Mouse (Mus musculus) monocyte, adult 2 months (primary cell): ENCODE data around the gene Mbnl1.
"Not testable (repeated sequence)": the region's sequence is repeated elsewhere in the genome, so short reads cannot be mapped to it uniquely, and the experiment has no call there.

Experiments
- DNase-seq, 2 experiments: peaks; one replicate each; pipeline ENCODE4 v3.0.0; 2022; ENCODE audit warnings: low spot score in 2 of 2, low read depth in 1 of 2

The Mbnl1 gene

DNA sequence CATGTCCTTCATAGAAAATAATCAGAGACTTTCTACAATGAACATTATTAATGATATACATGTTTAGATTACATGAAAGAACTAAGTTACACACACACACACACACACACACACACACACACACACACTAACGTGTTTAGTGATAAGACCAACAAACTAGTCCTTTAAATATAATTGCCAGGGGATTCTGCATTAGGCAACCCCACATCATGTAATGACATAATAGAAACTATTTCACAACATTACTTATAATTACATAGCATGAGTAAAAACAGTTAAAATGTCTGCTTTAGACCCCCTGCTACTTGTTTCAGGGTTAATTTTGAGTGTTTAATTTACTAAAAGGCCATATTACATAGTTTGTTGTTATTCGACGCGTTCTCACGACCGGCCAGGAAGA lies 16.9 kb downstream of the Mbnl1 start:
- no peak for DNase-seq

DNA sequence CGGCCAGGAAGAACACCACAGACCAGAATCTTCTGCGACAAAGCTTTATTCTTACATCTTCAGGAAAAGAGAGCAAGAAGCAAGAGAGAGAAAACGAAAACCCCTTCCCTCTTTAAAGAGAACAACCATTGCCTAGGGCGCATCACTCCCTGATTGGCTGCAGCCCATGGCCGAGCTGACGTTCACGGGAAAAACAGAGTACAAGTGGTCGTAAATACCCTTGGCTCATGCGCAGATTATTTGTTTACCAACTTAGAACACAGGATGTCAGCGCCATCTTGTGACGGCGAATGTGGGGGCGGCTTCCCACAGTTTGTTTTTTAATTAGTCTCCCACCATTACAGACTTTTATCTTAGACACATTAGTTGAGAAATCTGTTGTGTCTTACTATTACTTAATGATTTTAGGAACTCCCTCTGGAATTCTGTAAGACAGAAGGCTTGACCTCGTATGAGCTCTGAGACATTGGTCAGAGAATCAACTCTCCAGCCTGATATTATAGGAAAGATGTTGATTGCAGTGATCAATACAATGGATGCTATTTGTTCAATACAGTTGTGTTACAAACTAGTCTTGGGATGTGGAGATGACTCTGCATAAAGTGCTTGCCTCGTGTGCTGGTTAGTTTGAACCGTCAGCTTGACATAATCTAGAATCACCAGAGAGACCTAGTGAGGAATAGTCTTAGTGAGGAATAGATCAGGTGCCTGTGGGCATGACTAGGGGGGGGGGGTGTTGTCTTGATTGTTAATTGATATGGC lies 22.3 kb downstream of the Mbnl1 start:
- DNase-seq = not testable (repeated sequence)

DNA sequence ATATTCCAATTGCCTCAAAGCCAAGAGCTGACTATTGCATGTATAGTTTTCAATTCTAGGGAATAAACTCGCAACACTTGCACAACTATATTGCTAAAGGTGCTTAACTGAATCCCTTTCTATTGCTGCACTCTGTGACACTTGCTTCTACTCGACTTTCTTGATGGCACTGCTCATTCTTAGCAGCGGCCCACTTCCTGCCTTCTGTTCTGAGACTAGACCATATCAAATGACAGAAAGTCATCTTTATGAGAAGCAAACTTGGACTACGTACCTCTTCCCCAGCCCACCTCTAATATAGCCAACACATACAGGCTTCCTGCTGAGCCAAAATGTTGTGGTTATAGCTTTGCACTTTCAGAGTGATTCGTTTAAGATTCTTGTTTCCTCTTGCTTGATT lies 23.6 kb downstream of the Mbnl1 start:
- DNase-seq = no peak

DNA sequence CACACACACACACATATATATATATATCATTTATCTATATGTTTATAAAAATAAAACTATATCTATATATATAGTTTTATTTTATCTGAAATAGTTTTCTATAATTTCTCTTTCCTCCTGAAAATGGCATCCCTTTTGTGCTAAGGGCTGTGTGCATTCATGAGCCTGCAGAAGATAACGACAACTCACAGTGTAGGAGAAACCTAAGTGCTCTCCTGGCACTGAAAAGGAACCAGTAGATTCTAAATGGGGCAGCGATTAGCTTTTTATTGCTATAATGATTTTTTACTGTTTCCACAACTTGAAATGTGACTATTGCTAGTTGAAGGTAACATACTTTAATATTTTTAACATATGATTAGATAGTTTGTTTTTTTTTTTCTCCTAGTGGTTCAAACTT lies 25.5 kb downstream of the Mbnl1 start:
- no peak for DNase-seq

DNA sequence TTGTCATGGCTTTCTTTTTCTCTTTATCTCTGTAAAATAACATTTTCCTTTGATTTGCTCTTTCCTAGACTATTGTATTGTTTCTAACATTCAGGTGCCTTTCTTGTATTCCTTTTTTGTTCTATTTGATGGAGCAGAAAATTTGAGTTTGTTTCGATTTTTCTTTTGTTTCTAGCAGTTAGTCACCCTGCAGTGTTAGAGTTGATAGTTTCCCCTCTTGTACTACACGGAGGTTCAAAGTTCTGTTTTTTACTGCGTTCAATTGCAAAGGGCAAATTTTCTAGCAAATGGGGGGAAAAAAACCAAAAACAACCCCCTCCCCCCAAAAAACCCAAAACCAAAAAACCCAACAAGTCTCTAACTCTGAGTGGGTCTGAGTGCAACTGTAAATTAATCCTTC lies 26.0 kb downstream of the Mbnl1 start:
- DNase-seq = no peak

DNA sequence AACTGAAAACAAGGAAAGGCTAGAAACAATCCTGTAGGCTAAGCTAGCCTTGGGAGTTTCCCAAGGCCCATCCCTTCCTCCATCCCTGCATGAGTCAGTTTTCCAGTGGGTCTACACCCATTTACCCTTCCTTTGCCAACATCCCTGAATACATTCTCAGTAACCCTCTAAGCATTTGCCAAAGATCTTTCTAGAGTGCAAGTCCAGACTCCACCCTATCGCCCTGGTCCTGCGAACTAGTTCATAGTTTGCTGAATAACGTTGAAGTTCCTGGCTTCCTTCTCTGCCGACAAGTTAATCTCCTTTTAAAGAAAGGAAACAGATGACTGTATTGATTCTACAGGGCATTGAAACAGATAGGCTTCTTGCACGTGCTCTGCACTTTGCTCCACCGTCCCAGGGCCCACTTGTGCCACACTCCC lies 26.5 kb downstream of the Mbnl1 start:
- DNase-seq = no peak

DNA sequence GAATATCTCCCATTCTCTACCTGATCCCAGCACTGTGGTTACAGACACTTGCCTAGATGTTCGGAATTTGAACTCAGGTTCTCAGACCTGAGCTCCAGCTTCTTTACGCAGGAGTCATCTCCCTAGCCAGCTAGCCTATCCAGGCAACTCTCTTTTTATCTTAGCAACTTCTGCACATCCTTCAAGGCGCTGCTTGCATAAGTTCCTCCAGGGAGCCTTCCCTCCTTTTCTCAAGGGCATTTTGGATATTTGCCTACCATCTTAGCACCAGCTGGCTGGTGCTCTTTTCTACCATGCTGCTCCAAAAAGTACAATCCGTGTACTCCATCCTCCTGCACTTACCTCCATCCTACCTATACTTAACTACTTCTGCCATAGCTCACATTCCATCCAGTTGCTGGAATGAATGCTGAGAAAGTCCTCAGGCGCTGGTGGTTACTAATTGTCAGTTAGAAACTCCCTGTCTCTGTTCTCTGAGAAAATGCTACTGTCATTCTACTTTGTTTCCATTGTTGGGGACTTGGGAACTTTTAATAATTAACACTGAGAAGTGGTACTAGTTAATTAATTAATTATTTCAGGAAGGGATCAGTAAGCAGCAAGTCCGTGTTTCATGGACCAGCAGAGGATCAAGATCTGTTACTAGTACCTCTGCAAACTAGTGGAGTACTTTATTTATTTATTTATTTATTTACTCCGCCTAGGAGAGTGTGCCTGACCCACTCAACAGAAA lies 27.3 kb downstream of the Mbnl1 start:
- no peak for DNase-seq

DNA sequence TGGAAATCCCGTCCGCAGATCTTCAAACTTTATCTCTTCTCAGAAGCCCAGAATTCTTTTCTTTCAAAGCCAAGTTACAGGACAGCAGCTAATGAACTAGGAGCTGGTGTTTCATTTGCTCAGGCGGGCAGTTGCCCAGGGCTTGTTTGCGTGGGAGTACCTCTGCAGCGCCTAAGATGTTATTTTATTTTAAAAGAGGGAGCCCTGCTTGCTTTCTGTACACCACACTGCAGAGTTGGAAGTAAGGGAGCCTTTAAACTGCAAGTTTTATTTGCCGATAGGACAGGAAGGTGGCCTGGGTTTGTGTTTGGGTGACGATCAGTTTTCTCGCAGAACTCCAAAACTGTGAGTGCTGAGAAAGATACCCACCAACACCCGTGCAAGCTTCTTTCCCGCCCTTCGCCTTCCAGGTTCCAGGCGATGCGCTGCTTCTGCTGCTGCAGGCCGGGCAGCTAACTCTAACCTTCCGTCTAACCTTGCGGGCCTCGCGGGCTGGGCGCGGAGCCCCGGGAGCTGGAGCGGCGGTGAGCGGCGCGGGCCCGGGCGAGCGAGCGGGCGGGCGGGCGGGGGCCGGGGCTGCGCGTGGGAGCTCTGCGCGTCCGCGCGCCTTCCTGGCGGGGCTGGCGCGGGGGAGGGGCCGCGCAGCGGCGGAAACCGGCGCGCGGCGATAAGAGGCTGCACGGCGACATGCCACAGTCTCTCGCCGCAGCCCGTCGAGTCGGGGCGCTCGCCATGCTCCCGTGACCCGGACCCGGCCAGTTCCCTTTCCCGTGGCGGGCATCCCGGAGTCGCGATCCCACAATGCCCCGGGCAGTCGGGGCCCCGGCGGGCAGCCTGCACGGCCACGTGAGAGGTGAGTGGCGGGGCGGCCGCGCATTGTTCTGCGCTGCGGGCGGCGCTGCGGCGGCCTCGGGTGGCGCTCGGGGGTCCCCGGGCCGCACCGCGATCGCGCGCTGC lies 28.2 kb downstream of the Mbnl1 start:
- DNase-seq = peak in 1 of 2 experiments; percentile 66

DNA sequence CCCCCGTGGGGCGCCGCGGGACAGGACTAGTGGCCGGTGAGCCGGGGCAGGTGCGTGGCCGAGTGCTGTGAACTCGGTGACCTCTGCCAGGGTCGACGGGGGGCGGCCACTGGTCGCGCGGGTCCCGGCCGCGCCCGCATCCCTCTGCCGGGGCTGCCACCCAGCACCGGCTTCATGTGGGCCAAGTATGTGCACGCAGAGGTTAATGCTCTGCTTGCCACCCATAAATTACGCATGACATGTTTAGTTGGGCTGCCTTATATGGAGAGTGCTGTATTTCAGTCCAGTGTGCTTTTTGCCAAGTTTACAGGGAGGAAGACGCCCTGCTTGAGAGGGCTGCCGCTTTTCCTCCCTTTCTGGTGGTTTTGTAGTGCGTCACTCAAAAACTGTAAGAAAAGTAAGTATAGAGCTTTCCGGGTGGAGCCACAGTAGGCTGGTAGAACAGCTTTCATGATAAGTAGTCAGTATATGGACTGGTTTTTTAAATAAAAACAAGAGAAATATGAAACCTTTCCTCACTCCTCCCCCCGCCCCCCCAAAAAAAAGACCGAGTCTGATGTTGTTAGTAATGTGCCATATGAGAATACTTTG lies 29.0 kb downstream of the Mbnl1 start:
- peak in 1 of 2 experiments; percentile 29 for DNase-seq

DNA sequence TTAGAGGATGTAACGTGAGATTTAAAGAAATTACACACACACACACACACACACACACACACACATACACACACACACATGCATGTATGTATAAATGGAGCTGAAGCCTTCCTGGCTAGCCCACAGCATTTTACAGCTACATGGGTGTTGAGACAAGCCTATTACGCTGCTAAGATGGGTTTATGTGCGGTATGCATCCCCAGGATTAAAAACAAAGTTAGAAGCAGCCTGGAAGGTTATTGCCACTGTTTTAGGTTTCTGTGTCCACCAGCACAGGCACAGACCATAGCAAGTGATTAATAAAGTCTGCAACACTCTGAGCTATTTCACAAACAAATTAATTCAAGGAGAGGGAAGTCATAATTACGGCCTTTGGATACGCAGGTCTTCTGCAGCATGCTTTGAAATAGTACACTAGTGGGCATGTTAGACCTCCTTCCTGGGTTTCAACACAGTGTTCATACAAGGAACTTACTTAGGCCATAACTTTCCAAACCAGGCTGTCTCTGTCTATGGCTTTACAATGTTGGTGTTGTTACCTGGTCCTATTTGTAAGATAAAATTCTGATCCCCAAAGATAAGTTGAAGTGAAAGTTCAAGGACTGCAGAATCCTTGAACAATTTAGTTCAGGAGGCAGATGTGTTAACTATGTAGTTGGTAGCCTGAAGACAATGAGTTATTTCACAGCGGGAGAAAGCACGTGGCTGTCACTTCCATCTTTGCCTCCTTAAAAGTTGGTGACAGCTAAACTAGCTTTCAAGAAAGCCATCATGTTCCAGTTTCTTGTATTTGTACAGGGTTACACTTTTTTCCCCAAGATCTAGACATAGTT lies 29.7 kb downstream of the Mbnl1 start:
- no peak for DNase-seq

DNA sequence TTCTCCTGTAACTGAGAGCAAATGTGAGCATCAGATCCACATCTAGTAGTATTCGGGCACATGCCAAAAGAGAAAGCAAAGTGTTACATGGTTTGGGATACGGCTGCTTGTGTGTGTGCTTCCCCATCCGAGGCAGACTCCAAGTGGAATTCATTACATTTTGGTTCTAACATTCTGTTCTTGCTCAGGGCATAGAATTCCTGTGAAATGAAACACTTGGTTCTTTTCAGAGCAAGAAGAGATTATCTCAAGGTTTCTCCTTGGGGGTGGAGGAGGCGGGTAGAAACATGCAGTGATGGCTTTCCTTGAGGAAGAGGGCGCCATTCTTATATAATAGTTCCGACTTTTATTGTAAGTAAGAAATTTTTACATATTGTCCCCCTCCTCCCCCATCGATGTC lies 30.6 kb downstream of the Mbnl1 start:
- no peak for DNase-seq

DNA sequence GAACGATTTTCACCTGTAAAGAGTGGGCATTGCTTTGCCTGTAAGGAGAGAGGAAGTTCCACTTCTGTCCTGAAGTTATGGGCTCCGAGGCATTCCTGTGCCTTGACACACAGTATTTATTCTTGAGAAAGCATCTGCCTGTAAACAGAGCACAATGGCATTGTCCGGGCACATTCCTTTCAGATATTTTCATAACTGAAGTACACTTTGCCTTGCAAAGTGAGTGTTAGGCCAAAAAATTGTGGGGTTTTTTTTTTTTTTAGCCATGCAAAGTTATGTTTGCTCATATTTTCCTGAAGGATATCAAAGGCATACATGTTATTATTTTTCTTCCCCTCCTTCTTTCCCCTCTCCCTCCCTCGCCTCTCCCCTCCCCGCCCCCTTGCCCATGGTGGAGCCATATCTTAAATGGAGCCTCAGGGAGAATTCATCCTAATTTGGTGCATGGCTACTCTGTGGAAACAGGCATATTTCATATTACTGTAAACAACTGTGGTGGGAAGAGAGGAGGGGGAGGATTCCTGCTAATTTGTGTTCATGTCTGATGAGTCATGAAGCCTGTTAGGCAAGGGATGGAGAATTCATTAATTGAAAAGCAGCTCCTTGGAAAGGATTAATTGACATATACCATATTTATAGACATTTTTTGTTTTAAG lies 32.3 kb downstream of the Mbnl1 start:
- DNase-seq = no peak

DNA sequence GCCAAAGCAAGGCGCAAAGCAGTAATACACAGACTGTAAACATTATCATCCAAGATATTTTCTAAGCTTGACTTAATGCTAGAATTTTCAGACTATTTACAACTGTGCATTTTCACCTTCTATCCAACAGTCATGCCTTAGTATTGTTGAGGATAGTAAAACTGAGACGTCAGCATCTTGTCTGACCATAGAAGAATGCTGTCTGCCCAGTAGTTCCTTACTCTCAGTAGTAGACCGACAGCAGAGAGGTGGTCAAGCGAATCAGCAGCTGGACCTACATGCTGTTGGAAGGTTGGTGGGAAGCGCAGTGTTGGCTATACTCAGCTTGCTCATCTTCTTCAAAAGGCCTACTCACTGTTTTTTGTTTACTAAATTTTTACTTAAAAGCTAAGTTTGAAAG lies 34.2 kb downstream of the Mbnl1 start:
- no peak for DNase-seq

DNA sequence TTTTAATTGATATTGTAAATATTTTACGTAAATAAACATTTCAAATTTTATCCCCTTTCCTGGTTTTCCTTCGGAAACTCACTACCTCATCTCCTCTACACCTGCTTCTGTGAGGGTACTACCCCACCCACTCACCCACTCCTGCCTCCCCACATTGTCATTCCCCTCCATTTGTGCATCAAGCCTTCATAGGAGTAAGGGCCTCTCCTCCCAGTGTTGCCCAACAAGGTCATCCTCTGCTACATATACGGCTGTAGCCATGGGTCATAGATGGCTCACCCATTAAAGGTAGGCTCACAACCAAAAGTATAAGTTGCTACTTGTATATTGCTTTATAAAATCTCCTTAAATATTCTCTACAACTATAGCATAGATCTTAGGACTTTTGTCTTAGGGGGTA lies 34.9 kb downstream of the Mbnl1 start:
- no peak for DNase-seq

DNA sequence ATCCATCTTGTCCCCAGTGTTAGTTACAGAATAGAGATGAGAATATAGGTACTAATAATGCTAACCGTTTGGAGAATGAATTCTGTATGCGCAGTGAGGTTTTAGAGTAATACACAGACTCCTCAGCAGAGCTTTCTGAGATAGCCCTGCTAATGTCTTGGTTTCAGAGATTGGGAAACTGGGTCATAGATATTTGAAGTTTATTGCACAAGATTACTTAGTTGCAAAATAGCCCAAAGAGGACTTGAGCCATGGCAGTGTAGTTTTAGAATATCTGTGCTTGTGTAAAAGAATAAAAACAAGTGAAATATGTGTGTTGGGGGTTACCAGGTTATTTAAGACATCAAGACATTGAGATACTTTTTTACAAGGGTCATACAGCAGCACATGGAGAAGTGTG lies 35.3 kb downstream of the Mbnl1 start:
- DNase-seq = no peak

DNA sequence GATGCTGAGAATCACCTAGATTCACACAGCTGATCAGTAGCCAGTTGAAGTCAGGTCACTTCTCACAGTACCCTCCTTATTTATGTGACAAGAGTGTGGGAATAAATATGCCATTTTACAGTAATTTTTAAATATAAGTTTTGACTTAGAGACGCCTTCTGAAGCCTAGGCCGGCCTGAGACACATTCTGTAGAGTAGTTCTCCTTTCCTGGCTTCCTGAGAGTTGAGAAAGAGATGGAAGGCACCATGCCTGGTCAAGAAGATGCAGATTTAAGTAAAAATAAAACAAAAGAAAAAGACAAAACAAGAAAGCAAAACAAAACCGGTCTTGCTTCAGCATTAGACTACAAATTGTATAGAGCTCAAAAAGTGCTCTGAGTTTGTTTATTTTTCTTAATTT lies 38.6 kb downstream of the Mbnl1 start:
- DNase-seq = no peak

DNA sequence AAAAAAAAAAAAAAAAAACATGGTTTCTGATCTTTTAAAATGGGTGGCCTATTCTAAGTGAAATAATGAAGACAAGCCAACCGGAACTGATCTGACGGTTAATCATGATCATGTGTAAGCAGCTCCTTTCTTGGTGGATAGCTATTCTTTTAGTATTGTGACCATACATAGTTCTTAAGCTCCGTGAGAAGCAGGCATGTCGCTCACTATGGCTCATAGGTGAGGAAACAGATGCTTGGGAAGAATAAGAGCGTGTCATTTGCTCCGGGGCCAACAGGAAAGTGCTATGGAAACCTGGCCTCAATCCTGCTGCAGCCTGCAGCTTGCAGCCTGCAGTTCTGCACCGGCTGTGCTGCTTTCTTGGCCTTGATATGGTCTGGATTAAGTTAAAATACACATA lies 40.7 kb downstream of the Mbnl1 start:
- DNase-seq = no peak

DNA sequence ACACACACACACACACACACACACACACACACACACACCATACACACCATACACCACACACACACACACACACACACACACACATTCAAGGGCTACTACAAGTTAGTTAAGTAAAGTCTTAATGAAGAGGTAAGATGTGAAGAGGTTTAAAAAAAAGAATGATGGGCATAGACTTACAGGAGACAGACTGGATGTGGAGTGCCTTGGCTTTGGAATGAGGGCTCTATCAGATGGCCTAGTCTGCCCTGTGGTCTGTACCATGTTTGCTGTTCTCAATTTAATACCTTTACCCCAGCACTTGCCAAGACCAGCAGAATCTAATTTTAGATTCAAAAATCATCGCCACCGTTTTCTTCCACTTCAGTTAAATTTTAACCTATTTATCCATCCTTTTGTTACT lies 41.1 kb downstream of the Mbnl1 start:
- no peak for DNase-seq

DNA sequence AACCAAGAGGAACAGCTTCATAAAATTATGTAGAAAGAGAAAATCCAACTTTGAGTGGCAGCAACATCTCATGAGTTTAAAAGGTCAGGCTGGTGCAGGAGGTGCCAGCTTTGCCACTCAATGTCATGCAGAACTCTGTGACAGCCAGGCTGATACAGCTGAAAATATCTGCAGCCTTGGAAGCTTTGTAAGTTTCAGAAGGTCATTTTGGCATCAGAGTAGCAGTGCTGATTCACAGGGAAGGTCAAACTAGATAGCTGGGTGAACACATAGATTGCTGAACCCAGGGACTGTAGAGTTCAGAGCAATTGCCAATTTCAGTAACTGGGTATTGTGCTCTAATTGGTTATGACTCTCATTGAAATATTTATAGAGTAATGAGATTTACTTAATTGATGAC lies 42.8 kb downstream of the Mbnl1 start:
- no peak for DNase-seq
